Mouse (Mus musculus) CH12.LX (cell line): Measurements from ENCODE around the gene Alpk3. TPM values are rescaled to one million over a fixed set of nuclear protein-coding genes. Genes with fewer than 3 reads are reported as not detected.

Source experiments
- DNase-seq: peaks from one replicate; pipeline ENCODE4 v3.0.0-alpha.2; 2013; ENCODE audit errors: extremely low read depth
- H3K27ac ChIP-seq: 2 replicates; pipeline ENCODE4 v1.5.1; 2012; ENCODE audit warnings: low read depth, mild to moderate bottlenecking, control low read depth, moderate library complexity; ENCODE audit not compliant: insufficient read depth
- H3K27me3 ChIP-seq: replicated peaks from 2 replicates; pipeline ENCODE3; 2012; ENCODE audit warnings: inconsistent platforms
- H3K36me3 ChIP-seq, 2 experiments: replicated peaks in 1 of 2; 2 replicates each; pipeline versions ENCODE3 to v1.6.1; 2012; ENCODE audit warnings: inconsistent platforms in 1 of 2, low read length in 1 of 2, mild to moderate bottlenecking in 1 of 2, mixed read lengths in 1 of 2, moderate library complexity in 1 of 2; ENCODE audit not compliant: control insufficient read depth in 1 of 2, insufficient read depth in 1 of 2
- H3K4me1 ChIP-seq, 2 experiments: 2 replicates each; pipeline ENCODE4 v1.6.1; 2012; ENCODE audit warnings: inconsistent platforms in 1 of 2, moderate library complexity in 1 of 2; ENCODE audit not compliant: insufficient read depth in 2 of 2, control insufficient read depth in 1 of 2
- H3K4me2 ChIP-seq: 2 replicates; pipeline ENCODE4 v1.6.1; 2012; ENCODE audit warnings: low read depth, mild to moderate bottlenecking, control low read depth; ENCODE audit not compliant: poor library complexity, insufficient read depth, severe bottlenecking
- H3K4me3 ChIP-seq, 3 experiments: fragments of 150-350 bp in 1 of 3; sonication (generic) in 1 of 3; replicated peaks in 1 of 3; 2 replicates each; pipeline versions ENCODE3 to v1.5.1; 2011 to 2012; ENCODE audit warnings: low read depth in 2 of 3, low read length in 2 of 3, mild to moderate bottlenecking in 2 of 3, moderate library complexity in 2 of 3, control low read depth in 1 of 3, improper control_type of control experiment in 1 of 3, inconsistent platforms in 1 of 3, mixed read lengths in 1 of 3; ENCODE audit not compliant: poor library complexity in 1 of 3
- H3K79me2 ChIP-seq: replicated peaks from 2 replicates; pipeline ENCODE4 v1.6.1; 2012; ENCODE audit warnings: mild to moderate bottlenecking, moderate library complexity; ENCODE audit not compliant: control insufficient read depth, poor library complexity, insufficient read depth, severe bottlenecking; ENCODE audit errors: extremely low read depth
- H3K9ac ChIP-seq: 2 replicates; pipeline ENCODE4 v1.6.1; 2012; ENCODE audit warnings: low read depth, mild to moderate bottlenecking, control low read depth, moderate library complexity; ENCODE audit not compliant: insufficient read depth
- H3K9me3 ChIP-seq: replicated peaks from 2 replicates; pipeline ENCODE3; 2012; ENCODE audit warnings: low read length, inconsistent platforms, mixed read lengths
- BHLHE40 ChIP-seq: IDR thresholded peaks from 2 replicates; pipeline ENCODE4 v1.6.1; 2011; ENCODE audit warnings: mild to moderate bottlenecking, low read depth, low read length, improper control_type of control experiment
- CHD1 ChIP-seq: IDR thresholded peaks from 2 replicates; pipeline ENCODE4 v1.6.1; 2012; ENCODE audit warnings: low read depth, low read length, improper control_type of control experiment, inconsistent platforms
- ELF1 ChIP-seq: IDR thresholded peaks from 2 replicates; pipeline ENCODE4 v1.6.1; 2014; ENCODE audit warnings: low read depth, mild to moderate bottlenecking, inconsistent platforms, low read length, improper control_type of control experiment
- GABPA ChIP-seq: IDR thresholded peaks from 2 replicates; pipeline ENCODE4 v1.6.1; 2012; ENCODE audit warnings: low read depth, low read length, improper control_type of control experiment, inconsistent platforms; ENCODE audit not compliant: insufficient replicate concordance
- HCFC1 ChIP-seq: IDR thresholded peaks from 2 replicates; pipeline ENCODE4 v1.6.1; 2012; ENCODE audit warnings: low read depth, mild to moderate bottlenecking, inconsistent platforms, low read length, improper control_type of control experiment
- IRF4 ChIP-seq: IDR thresholded peaks from 2 replicates; pipeline ENCODE4 v1.6.1; 2014; ENCODE audit warnings: low read depth, mild to moderate bottlenecking, inconsistent platforms, low read length, improper control_type of control experiment
- JUN ChIP-seq: IDR thresholded peaks from 2 replicates; pipeline ENCODE4 v1.6.1; 2011; ENCODE audit warnings: low read depth, mild to moderate bottlenecking, low read length, improper control_type of control experiment, moderate library complexity; ENCODE audit not compliant: insufficient read depth
- JUND ChIP-seq: conservative IDR thresholded peaks from 2 replicates; pipeline ENCODE4 v1.6.1; 2011; ENCODE audit warnings: low read depth, low read length, improper control_type of control experiment
- KAT2A ChIP-seq: IDR thresholded peaks from 2 replicates; pipeline ENCODE4 v1.6.1; 2012; ENCODE audit warnings: low read length, improper control_type of control experiment, inconsistent platforms; ENCODE audit not compliant: insufficient replicate concordance
- NRF1 ChIP-seq: IDR thresholded peaks from 2 replicates; pipeline ENCODE4 v1.6.1; 2014; ENCODE audit warnings: low read depth, mild to moderate bottlenecking, inconsistent platforms, low read length, improper control_type of control experiment, moderate library complexity
- PAX5 ChIP-seq: IDR thresholded peaks from 2 replicates; pipeline ENCODE4 v1.6.1; 2012; ENCODE audit warnings: low read length, inconsistent platforms, mixed read lengths
- POLR2AphosphoS2 ChIP-seq: IDR thresholded peaks from 2 replicates; pipeline ENCODE4 v1.6.1; 2011; ENCODE audit warnings: low read depth, low read length, improper control_type of control experiment
- RAD21 ChIP-seq: IDR thresholded peaks from 2 replicates; pipeline ENCODE4 v1.6.1; 2011; ENCODE audit warnings: low read depth, mild to moderate bottlenecking, low read length, improper control_type of control experiment, moderate library complexity
- SMC3 ChIP-seq: IDR thresholded peaks from 2 replicates; pipeline ENCODE4 v1.6.1; 2011; ENCODE audit warnings: low read depth, low read length, improper control_type of control experiment
- TCF12 ChIP-seq: IDR thresholded peaks from 2 replicates; pipeline ENCODE4 v1.6.1; 2014; ENCODE audit warnings: low read depth, mild to moderate bottlenecking, inconsistent platforms, low read length, improper control_type of control experiment
- USF2 ChIP-seq: conservative IDR thresholded peaks from 2 replicates; pipeline ENCODE4 v1.6.1; 2011; ENCODE audit warnings: low read depth, low read length, improper control_type of control experiment
- ZKSCAN1 ChIP-seq: IDR thresholded peaks from 2 replicates; pipeline ENCODE4 v1.6.1; 2012; ENCODE audit warnings: low read depth, inconsistent platforms, low read length, improper control_type of control experiment, borderline replicate concordance
- dilution Hi-C: fragments of 300-500 bp; cut with MboI; formaldehyde crosslinking; loops from 2 replicates; pipeline ENCODE4 v1.14.3; 2020; ENCODE audit warnings: low sequenced_read_pairs; ENCODE audit not compliant: extremely low pct_unique_long_range_greater_than_20kb, extremely low pct_ligation_motif_present
- in situ Hi-C: fragments of 300-500 bp; cut with MboI; formaldehyde crosslinking; loops from 3 replicates; pipeline ENCODE4 v1.14.3; 2019; ENCODE audit warnings: low sequenced_read_pairs, low pct_ligation_motif_present, low pct_unique_long_range_greater_than_20kb, mixed read lengths
- polyA plus RNA-seq: library from polyadenylated mRNA; unstranded; fragments of >175 nt; gene quantifications from 2 replicates; pipeline ENCODE4 v1.2.1, GENCODE M21; 2012; ENCODE audit warnings: low read depth; ENCODE audit not compliant: insufficient read length
- total RNA-seq, 2 experiments: library from RNA; depleted of rRNA; stranded (reverse); fragments of 300-350 nt in 1 of 2; fragments of >200 nt in 1 of 2; gene quantifications; 2 replicates each; pipeline ENCODE4 v1.2.3; 2012 to 2014

Alpk3 gene
- total and polyA plus RNA-seq, 3 experiments: 0.13 to 1.1 (median 0.64) TPM

- Histone ChIP-seq H3K9me3 (no peaks in the 10 kb centered on the region), H3K9ac (no peak overlapping the region), H3K36me3 (no peaks in the 10 kb centered on the region), H3K4me1 (peaks cover 6 to 27% of the 10 kb centered on the region in 2 experiments; a peak in 3 of 4 replicates), H3K4me2 (no peak overlapping the region), H3K4me3 (no peak overlapping the region), H3K79me2 (no peaks in the 10 kb centered on the region), H3K27ac (no peak overlapping the region), H3K27me3 (peaks cover 5% of the 10 kb centered on the region)
- in situ Hi-C loops (no loop called here), dilution Hi-C loops (no loop called here)
- DNase-seq: no peak
- no peak for TF ChIP-seq TCF12
- TF ChIP-seq JUN: no peak
- TF ChIP-seq POLR2AphosphoS2: no peak
- TF ChIP-seq PAX5: no peak
- TF ChIP-seq RAD21: no peak
- no peak for TF ChIP-seq KAT2A
- no peak for TF ChIP-seq USF2
- TF ChIP-seq NRF1: no peak
- TF ChIP-seq ELF1: no peak
- TF ChIP-seq JUND: no peak
- TF ChIP-seq CHD1: no peak
- no peak for TF ChIP-seq HCFC1
- TF ChIP-seq GABPA: no peak
- TF ChIP-seq SMC3: no peak
Observed at GRCm38 (mm10) chr7:81078740-81079139, 21.3 kb downstream of the Alpk3 start.

DNA sequence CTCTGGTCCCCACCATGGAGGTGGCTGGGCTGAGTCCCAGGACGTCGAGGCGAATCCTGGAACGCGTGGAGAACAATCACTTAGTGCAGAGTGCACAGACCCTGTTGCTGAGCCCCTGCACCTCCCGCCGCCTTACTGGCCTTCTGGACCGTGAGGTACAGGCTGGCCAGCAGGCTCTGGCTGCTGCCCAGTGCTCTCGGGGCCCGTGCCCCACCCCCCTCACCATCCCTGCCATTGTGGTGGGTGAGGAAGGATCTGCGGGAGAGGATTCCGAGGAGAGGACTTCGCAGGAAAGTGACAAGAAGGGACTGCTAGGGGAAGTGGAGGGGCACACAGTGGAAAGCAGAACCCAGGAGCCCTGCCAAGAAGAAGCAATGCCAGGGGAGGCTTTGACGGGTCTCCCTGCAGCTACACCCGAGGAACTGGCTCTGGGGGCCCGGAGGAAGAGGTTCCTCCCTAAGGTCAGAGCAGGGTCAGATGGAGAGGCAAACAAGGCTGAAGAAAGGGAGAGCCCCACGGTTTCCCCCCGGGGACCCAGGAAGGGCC, 36.1 kb downstream of the Alpk3 start:
- Histone ChIP-seq H3K79me2 (no peaks in the 10 kb centered on the region), H3K9ac (no peak overlapping the region), H3K36me3 (peaks cover 0 to 2% of the 10 kb centered on the region in 2 experiments), H3K4me3 (peak overlapping the region in 1 of 3 experiments; percentile 34), H3K27ac (no peak overlapping the region), H3K9me3 (no peaks in the 10 kb centered on the region), H3K27me3 (no peaks in the 10 kb centered on the region), H3K4me2 (no peak overlapping the region), H3K4me1 (peaks cover 7 to 24% of the 10 kb centered on the region in 2 experiments)
- dilution Hi-C loops (no loop called here), in situ Hi-C loops (no loop called here)
- peak; percentile 30 for DNase-seq
- TF ChIP-seq KAT2A (no peak), ZKSCAN1 (no peak), PAX5 (no peak), RAD21 (no peak), BHLHE40 (no peak), IRF4 (no peak), USF2 (no peak)
